Mouse (Mus musculus) megakaryocyte-erythroid progenitor cell, adult 5-6 weeks (primary cell): Measurements from ENCODE around the gene Ppp1r14c. TPM values are rescaled to one million over a fixed set of nuclear protein-coding genes. Genes with fewer than 3 reads are reported as not detected.
A peak's percentile ranks its signal among the peaks of the same experiment; 100 is the strongest.

Source experiments
- ATAC-seq: replicated peaks from 2 replicates; pipeline ENCODE4 v1.8.0; 2016; ENCODE audit warnings: mild to moderate bottlenecking, inconsistent platforms; ENCODE audit not compliant: severe bottlenecking, poor library complexity, low FRiP score, low TSS enrichment
- total RNA-seq, 2 experiments: library from RNA; stranded (forward) in 1 of 2; stranded (reverse) in 1 of 2; fragments of 200-1000, 215-1000 nt in 1 of 2; fragments of >200 nt in 1 of 2; fragmentation: Nextera tagmentation in 1 of 2; gene quantifications; 2 replicates each; pipeline ENCODE4 v1.2.3; 2014 to 2017

The Ppp1r14c gene
- not detected in 2 replicates for total RNA-seq (2014; fragmentation: Nextera tagmentation)
- not detected in 2 replicates for total RNA-seq (2017)

DNA sequence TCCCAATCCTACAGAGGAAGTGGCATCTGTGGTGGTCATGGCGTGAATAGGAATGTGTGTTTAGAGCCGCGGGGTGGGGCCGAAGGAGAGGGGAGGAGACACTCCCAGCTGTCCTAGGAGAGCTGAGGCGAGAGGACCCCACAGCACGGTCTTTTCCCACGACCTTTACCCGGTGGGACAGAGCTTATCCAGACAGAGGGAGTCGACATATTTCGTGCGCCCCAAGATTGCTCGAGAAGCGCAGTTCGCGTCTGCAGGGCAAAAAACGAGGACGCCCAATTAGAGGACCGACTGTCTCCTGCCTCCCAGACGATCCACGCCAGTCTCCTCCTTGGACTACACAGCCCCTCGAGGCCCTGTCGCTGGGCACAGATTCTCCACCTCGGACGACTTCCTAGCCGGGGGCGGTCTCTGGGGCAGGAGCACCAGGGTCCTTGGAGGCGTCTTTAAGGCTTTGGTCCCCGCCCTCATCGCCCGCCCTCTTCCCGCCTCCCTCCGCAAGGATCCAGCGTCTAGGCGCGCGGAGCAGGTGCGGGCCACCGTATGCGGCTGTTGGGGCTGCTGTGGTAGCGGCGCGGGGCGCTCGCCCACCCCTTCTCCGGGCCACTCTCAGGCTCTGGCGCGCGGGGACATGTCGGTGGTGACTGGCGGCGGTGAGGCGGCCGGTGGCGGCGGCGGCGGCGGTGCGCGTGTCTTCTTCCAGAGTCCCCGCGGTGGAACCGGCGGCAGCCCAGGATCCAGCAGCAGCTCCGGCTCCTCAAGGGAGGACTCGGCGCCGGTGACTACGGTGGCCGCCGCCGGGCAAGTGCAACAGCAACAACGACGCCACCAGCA is at the start of gene Ppp1r14c:
TSS of gene Ppp1r14c (plus strand) at position 22 of the 834 bp plus-strand sequence.
- ATAC-seq: peak; percentile 30; the same call in 1 of the 2 replicates

DNA sequence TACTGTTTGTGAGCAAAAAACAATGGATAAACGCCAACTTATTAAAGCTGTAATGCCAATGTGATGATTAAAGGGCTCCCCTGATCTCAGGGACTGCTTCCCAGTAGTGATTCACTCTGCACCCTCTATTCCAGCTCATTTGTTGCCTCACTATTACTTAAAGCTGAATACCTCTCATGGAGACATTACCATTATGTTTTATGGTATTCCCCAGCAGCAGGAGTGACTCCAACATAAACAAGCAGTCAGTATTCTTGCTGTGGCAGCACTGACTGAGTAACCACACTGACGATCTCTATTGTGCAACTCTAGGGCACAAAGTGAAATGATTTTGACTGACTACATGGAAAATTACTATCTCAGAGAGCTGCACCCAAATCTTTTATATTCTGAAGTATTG is 44.5 kb upstream of the Ppp1r14c start:
- no peak for ATAC-seq

DNA sequence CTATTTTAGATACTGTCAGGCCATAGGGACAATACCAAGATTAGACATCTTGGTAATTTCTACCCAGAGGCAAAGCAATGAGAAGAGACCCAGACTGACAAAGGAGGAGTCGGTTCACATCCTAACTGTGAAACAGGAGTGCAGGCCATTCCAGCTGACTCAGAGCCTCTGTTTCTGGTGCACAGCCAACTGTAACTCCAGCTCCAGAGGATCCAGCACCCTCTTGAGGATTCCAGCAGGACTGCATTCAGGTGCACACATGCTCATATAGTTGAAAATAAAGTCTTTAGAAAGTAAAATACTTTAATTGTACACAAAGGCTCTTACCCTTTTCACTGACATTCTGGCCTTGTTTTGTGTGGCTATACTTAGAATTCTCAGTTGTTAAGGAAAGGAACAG is 40.4 kb upstream of the Ppp1r14c start:
- peak; percentile 65; the same call in 1 of the 2 replicates for ATAC-seq

DNA sequence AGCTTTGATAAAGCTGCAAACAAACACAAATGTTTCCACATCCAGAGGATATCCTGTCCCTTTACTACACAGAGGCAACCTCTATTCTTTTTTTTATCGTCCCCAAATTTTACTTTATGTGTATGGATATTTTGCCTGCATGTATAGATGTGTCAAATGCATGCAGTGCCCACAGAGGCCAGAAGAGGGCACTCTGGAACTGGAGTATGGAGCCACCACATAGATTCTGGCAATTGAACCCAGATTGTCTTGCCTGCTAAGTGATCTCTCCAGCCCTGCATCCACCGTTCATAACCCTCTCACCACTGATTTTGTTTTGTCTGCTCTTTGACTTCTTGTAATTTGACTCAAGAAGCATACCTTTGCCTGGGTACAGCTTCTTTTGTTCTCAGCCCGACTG is 33.0 kb upstream of the Ppp1r14c start:
- ATAC-seq: peak; percentile 67; the same call in 1 of the 2 replicates

DNA sequence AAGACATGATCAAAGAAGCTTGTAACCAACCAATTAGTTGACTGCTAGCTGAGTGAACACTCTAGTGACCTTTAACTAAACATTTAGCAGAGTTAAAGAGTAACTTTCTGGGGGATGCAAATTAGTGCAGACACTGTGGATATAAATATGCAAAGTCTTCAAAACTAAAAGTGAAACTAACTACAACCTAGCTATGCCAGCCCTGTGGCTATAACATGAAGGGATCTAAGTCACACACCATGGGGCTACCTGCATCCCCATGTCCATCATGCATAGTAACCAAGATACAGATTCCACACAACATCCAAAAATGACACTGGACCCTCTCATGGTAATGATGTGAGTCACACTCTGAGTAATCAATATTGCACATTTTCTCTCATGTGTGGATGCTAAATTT is 31.3 kb upstream of the Ppp1r14c start:
- no peak for ATAC-seq

DNA sequence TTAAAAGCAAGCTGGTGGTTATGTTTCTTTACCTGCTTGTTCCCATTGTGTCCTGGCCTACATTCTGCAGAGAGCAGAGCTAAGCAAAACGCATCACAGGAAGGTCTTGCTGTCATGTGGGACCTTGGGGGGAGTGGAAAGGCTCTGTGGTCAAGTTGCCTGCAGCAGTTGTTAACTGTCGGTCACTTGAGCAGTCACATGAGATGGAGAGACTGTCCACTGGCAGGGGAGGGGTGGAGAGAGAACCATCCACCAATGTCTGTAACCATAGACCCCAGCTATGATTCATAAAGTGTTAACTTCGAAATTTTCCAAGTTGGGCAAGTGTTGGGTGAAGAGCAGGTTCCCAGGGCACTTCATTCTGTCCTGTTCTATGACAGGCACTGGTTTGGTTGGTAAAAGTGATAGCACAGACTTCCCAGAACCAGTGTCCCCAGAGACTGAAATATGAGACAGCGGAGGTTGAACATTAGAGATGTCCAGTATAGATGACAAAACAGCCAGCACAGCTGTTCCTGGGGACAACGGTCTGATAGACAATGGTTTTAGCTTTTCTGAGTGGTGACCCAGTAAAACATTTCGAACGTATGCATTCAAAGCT is 29.0 kb upstream of the Ppp1r14c start:
- no peak for ATAC-seq

DNA sequence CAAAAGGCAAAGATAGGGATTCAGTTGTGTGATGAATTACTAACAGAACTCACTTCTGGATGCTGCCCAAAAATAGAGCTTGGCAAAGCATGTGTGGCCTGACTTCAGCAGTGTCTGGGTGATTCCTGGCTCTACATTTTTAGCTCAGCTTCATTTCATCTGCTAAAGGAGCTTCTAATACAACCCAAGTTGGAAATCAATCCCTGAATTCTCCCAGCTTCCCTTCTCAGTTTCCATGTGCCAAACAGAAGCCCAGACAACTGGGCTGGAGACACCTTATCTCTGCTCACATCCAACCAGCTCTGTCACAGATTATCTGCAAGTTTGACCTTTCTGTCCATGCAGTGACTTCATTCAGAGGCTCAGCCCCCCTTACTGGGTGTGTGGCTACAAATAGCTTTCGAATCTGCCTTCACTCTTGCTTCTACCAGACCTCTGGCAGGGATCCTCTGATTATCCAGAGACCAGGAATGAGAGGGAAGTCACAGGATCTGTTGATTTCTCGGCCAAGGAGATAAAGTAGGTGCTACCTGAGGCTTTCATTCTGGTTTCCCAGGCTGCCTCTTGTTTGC is 28.4 kb upstream of the Ppp1r14c start:
- no peak for ATAC-seq

DNA sequence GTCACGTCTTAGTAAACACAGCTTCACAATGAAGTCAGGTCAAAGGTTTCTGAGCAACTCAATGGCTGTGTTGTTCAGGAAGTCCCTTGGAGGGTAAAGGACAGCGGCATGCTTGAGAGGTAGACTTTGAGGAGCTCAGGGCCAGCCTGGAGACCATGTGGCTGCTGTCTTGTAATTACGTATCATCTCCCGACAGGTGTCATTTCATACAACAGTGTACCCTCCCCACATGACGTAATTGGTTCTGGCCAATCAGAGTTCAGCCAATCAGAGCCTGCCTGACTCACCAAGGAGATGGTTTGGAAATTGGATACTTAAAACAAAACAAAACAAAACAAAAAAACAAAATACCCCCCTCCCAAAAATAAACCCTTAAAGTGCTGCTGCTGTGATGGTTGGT is 20.2 kb upstream of the Ppp1r14c start:
- no peak for ATAC-seq

DNA sequence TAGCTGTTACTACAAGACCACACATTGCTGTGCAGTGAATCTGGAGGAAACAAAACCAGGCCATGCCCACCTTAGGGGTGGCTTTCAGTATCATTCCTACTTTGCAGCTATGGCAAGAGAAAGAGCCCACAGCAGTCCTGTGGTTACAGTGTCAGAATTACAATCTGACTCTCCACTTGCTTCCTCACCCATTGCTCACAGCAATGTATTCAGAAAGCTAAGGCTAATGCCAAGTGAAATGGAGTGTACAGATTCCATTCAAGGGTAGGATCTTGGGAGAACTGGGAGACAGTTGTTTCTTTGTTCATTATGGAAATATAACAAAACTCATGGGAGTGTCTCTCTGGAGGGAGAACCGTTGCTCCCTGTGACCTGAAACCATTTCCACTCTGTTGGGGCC is 6.3 kb upstream of the Ppp1r14c start:
- ATAC-seq: no peak

DNA sequence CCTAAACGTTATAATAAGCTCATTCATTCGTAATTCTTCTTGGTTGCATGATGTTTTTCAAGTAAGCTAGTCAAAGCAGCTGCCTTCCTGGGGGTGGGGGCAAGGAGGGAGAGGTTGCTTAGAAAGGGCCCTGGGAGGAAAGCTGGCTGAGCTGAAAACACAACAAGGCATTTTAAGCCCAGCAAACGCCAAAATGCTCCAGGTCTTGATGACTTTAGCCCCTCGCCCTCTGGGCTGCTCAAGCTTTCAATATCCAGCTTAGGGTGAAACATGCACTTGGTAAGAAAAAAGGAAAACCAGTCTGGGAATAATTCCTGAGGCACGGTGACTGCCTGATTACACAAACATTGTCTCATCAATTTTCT is 204 bp upstream of the Ppp1r14c start:
- ATAC-seq: no peak

DNA sequence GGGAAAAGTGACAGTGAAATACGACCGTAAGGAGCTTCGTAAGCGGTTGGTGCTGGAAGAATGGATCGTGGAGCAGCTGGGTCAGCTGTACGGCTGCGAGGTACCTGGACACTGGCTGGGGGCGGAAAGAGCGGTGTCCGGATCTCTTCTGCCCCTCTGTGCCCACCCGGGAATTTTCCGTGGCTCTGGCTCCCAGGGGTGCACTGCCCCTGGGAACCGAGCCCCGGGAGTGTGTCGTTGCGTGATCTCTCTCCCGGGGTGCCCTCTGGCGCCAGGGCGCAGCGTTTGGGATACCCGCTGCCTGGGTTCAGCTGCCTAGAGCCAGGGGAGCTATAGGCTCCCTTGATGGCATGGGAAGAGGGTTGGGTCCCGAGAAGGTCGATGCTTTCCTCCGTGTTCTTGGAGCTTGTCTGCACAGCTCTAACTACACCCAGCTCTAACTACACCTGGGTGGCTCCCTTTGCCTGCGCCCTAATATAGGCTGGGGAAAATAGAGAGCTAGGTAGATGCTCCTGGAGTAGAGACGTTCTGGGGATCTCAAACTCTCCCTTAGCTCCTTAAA is 1.1 kb downstream of the Ppp1r14c start:
- ATAC-seq: no peak

DNA sequence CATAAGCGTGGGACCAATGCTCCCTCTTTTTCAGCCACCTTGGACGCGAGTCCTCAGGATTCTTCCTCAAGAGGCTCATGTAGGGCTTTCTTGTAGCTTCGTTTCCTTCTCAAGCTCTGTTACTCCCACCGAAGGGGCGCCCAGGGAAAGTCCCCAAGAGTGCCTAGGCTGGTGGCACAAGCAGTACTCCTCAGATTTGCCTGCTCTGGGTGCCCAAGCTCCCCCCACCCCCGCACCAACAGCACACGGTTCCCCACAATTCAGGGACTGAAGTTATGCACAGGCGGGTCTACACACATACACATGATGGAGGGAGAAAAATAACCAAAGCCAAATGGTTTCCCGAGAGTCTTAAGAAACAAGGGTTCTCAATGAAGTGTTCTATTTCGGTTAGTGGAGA is 1.6 kb downstream of the Ppp1r14c start:
- no peak for ATAC-seq

DNA sequence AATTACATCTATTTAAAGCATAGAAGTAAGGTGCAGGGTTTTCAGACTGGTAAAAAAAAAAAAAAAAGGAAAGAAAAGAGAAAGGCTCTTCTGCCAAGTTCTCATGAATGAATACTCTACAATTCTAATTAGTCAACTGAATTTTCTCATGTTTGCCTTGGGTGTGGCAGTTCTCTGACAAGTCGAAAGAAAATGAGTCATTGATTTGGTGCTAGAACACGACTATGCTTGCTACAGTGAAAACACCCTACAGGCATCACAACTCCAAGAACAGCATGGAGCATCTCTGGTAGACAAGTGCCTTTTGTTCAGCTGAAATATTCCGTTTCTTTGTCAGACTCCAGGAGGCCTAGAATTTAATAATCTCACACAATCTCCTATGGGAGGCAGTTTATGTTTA is 17.3 kb downstream of the Ppp1r14c start:
- ATAC-seq: no peak

DNA sequence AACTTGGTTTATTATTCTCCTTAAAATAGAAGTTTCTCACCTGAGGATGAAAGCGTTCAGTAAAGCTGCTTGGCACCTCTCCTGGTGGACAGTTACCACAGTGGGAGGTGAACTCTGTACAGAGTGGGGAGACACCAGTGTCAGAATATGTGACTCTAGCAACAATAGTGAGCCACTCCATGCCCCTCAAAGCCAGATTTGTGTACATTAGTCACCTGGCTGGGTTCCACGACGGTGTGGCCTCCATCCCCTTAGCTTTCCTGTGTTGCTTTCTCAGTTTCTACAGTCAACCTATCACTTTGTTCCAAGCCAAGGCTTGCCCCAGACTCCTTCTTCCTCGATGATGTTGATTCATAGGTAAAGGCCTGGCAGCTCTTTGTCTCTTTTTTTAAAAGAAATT is 26.4 kb downstream of the Ppp1r14c start:
- no peak for ATAC-seq

DNA sequence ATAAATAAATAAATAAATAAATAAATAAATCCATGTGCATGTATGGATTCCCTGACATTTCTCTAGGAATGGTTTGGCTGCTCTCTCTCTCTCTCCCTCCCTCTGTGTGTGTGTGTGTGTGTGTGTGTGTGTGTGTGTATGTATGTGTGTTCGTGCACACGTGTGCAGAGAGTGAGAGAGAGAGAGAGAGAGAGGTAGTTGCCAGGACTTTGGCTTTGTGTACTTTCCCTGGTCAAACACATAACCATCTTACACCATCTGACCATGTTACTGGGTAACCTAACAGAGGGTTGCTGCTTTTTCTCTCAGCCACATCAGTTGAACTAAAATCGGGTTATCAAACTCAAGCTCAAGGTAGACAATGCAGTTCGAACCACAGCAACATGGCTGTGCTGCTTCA is 27.7 kb downstream of the Ppp1r14c start:
- no peak for ATAC-seq

DNA sequence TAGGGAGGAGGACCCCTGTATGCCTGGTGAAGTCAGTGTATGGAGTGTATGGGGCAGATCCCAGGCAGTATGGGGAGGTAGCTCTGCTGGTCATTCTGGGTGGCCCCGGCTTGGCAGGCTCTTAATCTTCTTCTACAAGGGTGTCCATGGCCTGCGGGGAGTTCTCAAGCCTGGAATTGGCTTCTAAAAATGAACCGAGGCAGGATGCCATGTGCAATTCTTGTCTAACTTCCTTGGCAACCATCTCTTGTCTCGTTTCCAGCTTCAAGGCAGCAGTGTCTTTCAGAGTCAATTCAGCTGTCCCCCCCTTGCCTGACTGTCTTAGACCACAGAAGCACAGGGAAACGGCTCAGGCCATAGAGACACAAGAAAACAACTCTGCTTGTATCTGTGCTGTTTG is 28.3 kb downstream of the Ppp1r14c start:
- ATAC-seq: no peak

DNA sequence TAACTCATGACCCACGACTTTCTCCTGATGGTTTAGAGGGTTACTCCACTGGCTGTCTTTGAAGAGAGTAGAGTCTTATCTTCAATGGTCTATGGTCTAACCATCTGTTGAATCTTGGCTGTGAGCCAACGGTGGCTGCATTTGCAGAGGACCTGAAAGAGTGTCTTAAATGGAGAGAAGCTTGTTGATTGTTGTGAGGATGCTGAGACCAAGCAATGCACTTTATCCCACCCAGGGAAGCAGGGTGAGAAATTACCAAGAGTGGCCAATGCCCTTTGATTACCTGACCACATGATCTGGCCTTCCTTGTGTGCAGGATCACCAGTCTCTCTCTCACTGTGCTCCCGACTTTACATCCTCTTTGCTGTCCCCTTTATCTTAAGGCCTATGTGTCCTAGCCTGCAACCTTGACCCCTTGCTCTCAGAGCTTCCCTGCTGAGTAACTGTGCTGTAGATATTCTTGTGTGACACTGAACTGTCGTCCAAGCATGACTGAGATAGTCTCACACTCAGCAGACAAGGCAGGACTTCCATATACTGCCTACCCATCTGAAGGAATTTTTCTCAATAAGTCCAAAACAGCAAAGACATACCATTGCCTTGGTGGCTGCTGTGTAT is 28.9 kb downstream of the Ppp1r14c start:
- ATAC-seq: no peak

DNA sequence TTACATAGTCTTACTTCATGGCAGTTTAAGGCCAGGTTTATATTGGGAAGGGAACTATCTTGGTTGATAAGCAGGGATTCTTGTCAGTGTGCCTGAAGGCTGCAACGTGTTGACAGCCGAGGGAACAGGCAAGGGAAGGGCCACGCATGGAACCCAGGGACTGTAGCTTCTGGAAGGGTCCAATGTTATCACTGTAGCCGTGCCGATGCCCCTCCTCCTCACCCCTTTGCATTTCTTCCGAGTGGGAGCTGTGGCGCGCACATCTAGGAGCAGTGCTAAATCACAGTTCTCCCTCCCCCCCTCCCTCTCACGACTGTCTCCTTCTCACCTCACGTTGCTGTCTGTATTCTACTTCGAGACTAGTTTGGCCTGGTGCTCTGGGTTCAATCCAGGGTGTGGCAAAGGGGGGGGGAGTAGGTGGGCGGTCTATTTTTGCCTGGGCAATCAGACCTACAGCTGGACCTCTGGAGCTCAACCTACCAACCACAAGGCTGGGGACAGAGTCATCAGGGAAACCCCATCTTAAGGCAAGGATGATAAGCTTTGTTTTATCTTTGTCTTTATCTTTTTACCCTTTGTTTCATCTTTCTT is 29.6 kb downstream of the Ppp1r14c start:
- no peak for ATAC-seq

DNA sequence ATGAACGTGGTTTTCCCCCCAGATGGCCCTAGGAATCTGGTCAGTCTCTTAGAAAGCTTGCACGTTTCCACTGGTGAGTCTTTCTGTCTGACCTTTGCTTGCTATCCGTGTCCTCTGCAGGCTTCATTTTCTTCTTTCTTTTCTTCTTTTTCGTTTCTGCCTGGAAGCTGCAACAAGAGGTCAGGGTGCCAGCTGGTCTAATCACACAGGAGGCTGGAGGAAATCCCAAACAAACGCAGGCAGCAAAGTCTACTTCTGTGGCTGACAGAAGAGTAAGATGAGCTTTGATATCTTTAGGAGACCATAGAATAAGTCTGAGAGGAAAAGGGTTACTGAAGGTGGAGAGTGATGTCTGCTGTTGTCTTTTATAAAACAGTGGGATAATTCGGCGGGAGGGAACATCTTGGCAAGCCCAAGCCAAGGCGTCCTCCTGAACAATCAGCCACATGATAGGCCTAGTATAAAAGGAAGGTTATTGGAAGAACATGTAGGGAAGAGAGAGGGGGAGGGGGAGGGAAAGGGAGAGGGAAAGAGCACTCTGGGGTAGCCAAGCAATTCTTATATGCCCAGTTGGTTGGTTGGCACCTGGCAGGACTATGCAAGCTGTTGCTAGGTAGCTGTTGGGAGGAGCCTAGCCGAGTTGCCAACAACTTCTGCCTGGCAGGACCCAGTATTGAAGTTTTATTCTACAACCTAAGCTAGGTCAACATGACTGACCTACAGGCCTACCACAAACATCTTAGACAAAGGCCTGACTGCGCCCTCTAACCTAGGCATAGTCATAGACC is 30.3 kb downstream of the Ppp1r14c start:
- ATAC-seq: no peak
